Mouse (Mus musculus) liver, adult 10 weeks (tissue): Measurements from ENCODE around the gene Tsc1. TPM values are rescaled to one million over a fixed set of nuclear protein-coding genes. Genes with fewer than 3 reads are reported as not detected.

ENCODE experiments used
- polyA plus RNA-seq: library from polyadenylated mRNA; stranded (reverse); fragments of 350-450 nt; fragmentation: Illumina TruSeq; extraction: RNeasy Lipid Tissue Mini Kit (QIAGEN cat#74804); gene quantifications from one replicate; pipeline ENCODE4 v1.2.3, GENCODE M21; 2014; ENCODE audit warnings: low read depth, low replicate concordance

Gene Tsc1
- 6.1 TPM for polyA plus RNA-seq

DNA sequence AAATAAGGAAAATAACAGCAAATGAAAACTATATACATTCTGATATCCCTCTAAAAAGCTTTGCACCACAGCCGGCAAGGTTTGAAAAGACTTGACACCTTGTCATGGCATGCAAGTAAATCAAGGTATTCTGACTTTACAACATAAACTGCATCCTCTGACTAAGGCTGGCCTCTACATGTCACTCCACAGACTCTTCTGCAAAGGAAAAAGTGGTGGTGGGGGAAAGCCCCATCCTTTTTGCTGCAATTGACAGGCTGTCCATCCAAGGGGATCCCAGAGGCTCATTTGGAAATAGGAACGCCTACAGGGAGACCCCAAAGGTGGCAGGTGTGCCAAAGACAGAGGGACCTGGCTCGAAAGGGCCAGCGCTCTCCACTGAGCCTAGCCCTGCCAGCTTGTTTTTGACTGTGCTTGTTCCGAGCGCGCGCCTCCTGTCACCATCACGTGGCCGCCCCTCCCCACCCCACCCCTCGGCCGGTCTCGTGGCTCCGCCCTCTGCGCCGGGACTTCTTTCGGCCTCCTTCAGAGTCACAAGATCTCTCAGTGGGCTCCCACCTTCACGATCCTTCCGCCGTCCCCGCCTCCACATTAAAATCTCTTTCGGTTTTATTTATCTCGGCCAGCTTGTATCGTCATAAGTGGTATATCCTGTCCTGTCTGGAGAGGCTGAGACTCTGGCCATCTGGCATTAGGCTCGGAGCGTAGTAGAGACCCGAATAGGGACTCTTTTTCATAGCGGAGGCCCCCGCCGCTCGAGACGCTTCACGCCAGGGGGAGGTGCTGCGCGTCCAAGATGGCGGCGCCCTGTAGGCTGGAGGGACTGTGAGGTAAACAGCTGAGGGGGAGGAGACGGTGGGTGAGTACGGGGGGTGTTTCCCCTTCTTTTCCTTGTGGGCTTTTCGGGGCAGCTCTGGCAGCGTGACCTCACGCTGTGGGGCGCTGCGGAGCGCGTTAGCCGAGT, at the start of gene Tsc1:
Gene Tsc1 (plus strand): TSS at position 768 of the 964 bp plus-strand sequence.

DNA sequence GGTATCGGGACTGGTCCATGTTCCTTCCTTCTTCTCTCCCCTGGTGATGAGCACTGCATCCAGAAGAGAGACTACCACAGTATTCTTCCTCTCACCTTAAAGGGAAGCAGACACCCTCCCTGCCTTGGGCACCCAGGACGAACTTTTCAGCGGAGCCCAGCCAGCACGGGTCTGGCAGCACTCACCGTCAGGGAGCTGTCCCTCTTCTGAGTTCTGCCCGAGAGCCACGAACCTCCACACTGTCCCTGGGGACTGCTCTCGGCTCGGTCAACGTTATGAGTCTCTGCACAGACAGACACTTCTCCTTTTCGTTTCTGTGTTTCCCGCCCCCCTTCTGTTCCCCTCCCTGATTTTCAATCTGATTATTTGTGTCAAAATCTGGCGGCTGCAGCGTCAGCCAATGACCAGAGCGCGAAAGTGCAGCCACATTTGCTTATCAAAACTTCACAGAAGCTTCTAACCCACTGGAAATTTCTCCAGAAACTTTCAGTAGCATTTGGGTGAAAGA, 19.3 kb upstream of the Tsc1 start, which contains the start of gene Gfi1b:
Gene Gfi1b (minus strand): TSS at position 319 of the 508 bp plus-strand sequence.

DNA sequence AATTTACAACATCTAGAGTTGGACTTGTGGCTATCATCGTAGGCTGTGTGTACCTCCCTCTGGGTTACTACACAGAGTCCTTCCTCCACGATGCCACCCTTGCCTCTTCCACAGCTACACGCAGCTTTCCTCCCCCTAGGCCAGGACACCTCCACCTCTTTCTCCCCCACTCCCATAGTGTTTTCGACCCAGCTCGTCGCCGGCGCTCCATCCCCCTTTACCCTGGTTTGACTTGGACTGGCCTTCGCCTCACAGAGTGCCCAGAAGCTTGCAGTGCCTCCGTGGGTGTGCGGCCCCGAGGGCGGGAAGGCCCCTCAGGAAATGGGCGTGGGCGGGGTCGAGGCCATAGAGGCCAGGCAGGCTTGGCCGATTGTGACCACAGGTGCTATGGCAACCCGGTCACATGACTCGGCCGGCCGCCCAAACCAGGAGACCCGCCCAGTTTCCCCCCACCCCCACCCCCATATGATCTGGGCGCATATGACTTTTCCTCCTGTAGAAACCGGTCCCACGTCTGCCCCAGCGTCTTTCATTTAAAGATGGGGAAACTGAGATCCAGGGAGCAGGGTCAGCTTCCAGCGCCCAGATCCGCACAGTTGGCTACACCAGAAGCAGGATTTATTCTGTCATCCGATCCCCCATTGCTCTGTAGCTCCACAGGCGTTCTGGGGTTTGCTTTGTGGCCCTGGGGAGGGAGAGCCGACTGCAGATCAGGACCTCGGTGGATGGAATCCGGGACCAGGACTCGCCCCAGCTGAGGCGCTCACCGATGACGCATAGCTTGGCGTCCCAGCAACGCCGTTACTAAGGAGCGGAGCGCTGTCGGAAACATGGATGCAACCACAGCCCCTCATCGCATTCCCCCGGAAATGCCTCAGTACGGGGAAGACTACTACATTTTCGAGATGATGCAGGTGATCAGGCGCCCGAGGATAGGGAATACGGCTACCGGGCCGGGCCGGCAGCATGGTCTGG, 58.6 kb downstream of the Tsc1 start, which contains the start of the genes Spaca9 and Ak8:
Gene Spaca9 (minus strand): TSS at position 367 of the 975 bp plus-strand sequence.
Gene Ak8 (plus strand): TSS at position 804 of the 975 bp plus-strand sequence.

Other genes with a start within 250 kb of the Tsc1 start
- gene Ppp1r26, start 194.4 kb upstream of the Tsc1 start, polyA plus RNA-seq = not detected
- not detected for gene 1700007K13Rik, start 174.9 kb upstream of the Tsc1 start, polyA plus RNA-seq
- gene Mrps2, start 173.2 kb upstream of the Tsc1 start, polyA plus RNA-seq = 51.8 TPM
- not detected for gene Gbgt1, start 144.3 kb upstream of the Tsc1 start, polyA plus RNA-seq
- gene Gm10134, start 135.1 kb upstream of the Tsc1 start, polyA plus RNA-seq = not detected
- 0.61 TPM for gene Ralgds, start 128.1 kb upstream of the Tsc1 start, polyA plus RNA-seq
- not detected for gene Cel, start 77.8 kb upstream of the Tsc1 start, polyA plus RNA-seq
- 1.2 TPM for gene Gtf3c5, start 57.5 kb upstream of the Tsc1 start, polyA plus RNA-seq
- not detected for gene Gfi1b, start 19.2 kb upstream of the Tsc1 start, polyA plus RNA-seq
- gene Spaca9, start 58.5 kb downstream of the Tsc1 start, polyA plus RNA-seq = not detected
- gene Ak8, start 58.9 kb downstream of the Tsc1 start, polyA plus RNA-seq = not detected
- gene Gtf3c4, start 199.1 kb downstream of the Tsc1 start, polyA plus RNA-seq = 8.1 TPM
- 3.6 TPM for gene Ddx31, start 199.2 kb downstream of the Tsc1 start, polyA plus RNA-seq